Mouse (Mus musculus) embryo, embryonic 11.5 days (tissue): ENCODE measurements at regions not wholly inside any gene's neighbourhood (a gene's known extent, or its start where the extent isn't known, plus 50 kb on each side); places are given as distances from the start of the nearest gene placed in this dataset.

ENCODE experiments used
- DNase-seq: peaks from one replicate; pipeline ENCODE4 v3.0.0-alpha.2; 2012; ENCODE audit warnings: low read depth, low spot score

DNA sequence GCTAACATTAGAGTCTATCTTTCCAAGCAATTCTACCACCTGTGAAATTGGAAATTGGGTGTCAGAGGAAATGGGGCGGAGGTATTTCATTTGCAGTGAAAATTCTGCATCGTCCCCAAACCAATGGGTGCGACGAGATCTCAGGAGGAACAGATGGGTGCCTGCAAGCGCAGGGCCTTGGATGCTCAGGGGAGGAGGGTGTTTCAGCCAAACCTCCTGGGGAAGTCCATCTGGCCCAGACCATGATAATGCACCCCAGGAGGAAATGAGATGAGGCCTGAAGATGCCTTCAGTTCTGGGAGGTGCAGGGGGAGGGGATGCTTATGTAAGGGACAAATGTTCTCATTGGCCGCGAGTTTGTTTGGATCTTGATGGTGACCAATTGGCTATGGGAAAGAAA, 205.9 kb upstream of the Dynlrb2 start:
- DNase-seq, result no peak

DNA sequence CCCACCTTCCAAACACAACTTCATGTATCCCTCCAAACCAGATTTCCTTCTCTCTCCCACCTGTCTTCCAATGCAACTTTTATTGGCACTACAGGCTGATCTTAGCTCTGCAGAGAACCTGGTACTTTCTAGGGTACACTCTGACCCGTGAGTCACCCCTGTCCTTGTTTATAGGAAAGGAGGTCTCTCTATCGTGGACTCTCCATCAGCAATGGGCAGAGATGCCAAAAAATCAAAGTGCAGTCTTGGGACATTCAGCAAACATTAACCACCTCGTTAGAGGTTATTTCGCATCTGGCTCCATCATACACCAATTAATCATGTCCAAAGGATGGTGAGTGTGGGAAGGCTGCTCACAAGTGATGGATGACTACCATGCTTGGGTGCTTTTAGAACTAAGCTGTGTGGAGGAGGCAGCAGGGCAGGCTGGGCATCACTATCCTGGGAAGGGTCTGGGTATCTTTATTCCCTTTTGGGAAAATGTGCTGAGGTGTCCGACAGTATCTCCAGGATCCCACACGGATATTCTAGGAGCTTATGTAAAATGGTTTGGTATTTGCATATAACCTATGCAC, 214.0 kb upstream of the Dynlrb2 start:
- DNase-seq, result no peak

DNA sequence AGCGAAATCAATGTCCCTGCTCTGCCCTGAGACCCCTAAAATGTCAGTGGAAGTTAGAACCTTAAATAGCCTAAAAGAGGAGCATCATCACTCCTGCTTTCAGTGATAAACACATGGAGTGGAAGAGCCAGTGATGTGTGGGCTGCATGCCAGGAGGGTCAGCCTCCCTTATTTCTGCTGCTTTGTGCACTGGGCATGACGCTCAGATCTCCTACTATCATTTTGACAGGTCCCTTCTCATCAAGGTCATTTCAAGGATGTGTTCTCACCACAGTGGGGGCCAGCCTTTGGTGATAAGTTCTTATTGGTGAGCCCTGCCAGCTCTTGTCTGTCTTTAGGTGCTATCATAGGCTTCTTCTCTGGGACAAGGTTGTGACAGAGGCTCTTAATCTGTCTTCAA, 215.5 kb upstream of the Dynlrb2 start:
- DNase-seq, result no peak

DNA sequence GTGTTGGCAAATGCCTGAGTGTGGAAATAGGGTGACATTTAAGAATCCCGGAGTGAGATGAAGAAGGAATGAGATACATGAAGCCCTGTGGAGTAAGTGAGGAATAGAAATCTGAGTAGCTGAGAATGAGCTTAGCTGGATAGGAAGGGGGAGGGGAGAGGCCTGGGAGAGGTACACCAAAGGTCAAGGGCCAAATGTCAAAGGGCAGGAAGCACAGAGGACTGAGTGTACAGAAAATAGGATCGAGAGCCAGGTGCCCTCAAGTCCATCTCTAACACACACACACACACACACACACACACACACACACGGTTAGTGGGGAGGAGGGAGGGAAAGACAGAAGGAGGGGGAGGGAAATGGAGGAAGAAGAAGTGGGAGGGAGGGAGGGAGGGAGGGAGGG, 220.8 kb upstream of the Dynlrb2 start:
- DNase-seq, result no peak

DNA sequence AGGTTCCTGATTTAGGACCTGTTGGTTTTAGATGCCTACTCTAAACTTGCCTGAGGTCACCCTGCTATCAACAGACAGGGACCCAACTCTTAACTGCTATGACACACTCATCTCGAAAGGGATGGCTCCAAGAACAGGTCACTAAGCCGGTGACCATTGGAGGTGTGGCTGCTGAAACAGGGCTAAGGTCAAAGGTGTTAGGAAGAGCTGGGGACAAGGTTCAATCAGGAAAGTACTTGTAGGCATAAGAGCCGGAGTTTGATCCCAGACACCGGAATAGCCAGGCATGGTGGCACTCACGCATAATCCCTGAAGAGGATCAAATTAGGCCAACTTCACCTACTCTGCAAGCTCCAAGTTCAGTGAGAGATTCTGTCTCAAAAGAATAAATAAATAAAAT, 222.4 kb upstream of the Dynlrb2 start:
- no peak for DNase-seq

DNA sequence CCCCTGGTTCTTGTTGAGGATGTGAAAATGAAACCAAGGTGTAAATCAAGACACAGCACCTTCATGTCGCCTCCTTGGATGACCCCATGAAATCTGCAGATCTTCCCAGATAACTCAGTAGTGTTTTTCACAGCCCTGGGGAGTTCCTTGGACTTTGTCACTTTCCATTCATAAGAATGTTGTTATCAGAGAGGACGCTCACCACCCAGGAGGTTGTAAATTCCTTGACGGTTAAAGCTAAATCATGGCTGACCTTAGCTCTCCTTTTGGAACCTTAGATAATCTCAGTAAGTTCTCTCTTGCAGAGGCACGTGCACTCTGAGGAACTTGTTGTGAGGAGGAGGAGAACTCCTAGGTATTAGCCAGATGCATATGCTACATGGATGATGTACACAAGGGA, 229.8 kb upstream of the Dynlrb2 start:
- DNase-seq, result no peak

DNA sequence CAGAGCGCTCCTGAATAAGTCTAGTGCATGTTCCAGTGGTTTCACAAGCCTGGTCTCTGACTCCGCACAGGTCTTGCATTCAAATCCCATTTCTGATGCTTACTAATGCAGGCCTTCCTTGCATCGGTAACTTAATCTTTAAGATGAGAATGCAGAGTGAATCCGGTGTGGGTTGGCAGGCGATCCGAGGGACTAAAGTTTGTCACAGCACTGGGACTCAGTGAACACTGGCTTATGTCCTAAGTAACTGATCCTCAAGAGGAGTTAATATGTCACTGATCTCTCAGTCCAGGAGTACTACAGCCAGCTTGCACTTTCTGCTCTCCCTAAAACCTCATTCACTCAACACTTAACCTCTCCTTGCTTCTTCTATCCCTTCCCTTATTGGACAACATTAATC, 233.5 kb upstream of the Dynlrb2 start:
- no peak for DNase-seq

DNA sequence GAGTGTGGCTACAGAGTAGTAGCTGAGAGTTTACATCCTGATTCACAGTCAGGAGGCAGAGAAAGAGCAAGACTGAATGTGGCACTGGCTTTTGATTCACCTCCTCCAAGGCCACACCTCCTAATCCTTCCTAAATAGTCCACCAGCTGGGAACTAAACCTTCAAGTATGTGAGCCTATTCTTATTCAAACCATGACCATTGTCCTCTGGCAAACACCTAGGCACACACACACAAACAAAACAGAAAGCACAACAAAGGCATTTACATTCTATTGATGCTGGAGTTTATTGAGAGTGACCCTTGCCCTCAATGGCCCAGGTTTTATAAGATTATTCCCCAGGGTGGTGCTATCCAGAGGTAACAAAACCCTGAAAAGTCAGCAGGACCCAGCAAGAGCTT, 235.4 kb upstream of the Dynlrb2 start:
- DNase-seq, result no peak

DNA sequence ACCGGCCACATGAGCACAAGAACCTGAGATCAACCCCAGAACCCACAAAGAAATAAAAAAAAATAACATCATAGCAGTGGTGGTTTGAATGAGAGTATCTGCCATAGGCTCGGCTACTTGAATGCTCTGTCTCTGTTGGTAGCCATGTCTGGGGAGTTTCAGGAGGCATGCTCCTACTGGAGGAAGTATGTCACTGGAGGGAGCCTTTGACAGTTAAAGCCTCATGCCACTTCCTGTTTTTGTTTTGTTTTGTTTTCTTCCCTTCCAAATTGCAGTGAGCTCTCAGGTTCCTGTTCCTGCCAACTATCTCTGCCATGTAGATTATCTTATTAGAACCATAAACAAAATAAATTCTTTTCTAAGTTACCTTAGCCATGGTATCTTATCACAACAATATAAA, 236.1 kb upstream of the Dynlrb2 start:
- no peak for DNase-seq

DNA sequence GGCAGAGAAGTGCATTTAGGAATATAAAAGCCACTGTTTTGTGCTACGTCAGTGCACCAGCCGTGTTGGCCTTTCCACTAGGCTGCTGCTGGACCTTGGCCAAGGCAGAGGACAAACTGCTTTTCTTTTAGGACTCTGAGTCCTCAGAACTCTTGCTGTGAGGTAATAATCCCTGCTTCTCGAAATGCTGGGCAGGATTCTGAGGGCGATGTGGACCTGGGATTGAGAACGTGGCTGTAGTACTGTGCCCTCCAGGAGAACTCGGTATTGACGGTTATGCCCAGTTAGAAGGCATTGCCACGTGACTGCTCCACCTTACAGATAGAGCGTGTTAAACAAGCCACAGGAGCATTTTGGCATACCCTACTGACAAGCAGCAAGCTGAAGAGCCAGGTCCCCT, 236.6 kb upstream of the Dynlrb2 start:
- no peak for DNase-seq

DNA sequence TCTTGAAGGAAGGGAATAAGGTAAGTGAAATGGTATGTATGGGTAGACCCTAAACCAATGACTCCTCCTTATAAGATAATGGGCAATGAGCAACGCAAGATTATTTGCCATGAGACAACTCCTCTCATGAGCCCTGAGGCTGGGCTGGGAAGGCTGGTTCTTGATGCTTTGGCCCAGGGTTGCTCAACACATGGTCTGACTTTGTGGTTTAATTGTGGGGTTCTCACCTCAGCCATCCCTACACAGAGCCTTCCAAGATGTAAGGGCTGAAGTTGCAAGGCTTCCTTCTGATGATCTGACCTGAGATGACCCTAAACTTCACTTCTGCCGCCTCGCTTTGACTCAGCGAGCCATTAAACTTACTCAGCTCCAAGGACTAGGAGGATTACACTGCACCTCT, 237.8 kb upstream of the Dynlrb2 start:
- DNase-seq, result no peak

DNA sequence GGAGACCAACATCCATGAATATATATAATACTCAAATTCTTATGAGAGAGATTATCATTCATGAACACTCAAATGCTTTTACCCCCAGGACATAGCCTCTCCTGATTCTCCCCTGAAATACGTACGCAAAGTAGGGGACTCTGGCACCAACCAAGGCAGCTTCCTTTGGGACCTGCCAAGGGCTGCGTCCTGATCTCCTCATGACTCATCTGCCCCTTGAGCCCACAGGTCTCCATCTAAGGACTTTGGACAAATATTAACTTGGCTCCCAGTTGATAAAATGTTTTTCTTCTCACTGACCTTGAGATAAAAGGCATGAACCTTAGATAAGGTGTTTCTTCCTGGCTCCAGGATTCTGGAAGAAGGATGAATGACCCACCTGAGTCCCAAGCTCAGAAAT, 239.2 kb upstream of the Dynlrb2 start:
- DNase-seq, result no peak

DNA sequence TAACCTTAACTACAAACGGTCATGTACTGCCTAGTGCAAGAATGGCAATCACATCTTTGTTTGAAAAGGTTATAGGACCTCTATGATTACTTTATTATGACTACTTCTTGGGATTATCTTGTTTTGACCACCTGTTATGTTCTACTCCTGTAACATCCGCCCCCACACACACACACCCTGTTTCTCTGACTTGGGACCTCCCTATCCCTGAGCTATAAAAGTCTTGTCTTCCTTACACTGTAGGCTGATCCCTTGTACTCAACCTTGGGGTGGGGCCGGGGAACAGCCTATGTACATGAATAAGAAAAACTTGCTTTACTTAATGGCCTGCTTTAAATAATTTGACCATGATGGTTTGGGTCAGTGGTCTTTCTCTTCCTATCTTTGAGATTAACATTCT, 240.7 kb upstream of the Dynlrb2 start:
- no peak for DNase-seq

DNA sequence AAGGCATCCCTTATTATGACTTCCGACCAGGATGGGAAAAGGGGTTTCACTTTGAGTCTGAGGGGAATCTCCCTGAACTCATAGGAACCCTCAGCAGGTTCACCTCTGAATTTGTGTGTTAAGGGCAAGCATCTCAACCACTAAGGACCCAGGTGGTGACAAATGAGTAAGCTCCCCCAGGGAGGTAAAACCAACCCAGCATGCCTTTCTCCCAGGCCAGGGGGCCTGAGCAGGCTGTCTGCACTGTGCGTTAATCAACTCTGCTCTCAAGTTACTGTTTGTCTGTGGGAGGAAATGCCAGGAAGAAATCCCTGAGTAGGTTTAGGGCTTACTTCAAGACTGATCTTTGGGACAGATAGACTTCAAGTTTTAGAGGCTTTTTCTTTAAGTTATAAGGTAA, 243.5 kb upstream of the Dynlrb2 start:
- no peak for DNase-seq

DNA sequence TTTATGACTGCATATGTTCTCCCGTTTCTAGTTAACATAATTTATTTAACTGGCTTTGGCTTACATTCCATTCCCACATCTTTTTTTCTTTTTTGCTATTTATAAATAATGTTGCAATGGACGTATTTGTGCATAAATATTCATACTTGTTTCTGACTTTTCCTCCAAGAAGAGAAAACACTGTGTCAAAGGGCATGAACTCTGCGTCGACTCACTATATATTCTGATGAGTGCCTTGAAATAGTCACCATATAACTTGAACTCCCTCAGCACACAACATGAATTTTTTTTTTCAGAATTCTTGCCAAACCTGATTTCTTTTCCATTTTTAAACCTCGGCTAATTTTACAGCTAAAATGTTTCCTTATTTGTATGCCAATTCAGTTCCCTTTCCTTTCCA, 249.4 kb upstream of the Dynlrb2 start:
- no peak for DNase-seq

DNA sequence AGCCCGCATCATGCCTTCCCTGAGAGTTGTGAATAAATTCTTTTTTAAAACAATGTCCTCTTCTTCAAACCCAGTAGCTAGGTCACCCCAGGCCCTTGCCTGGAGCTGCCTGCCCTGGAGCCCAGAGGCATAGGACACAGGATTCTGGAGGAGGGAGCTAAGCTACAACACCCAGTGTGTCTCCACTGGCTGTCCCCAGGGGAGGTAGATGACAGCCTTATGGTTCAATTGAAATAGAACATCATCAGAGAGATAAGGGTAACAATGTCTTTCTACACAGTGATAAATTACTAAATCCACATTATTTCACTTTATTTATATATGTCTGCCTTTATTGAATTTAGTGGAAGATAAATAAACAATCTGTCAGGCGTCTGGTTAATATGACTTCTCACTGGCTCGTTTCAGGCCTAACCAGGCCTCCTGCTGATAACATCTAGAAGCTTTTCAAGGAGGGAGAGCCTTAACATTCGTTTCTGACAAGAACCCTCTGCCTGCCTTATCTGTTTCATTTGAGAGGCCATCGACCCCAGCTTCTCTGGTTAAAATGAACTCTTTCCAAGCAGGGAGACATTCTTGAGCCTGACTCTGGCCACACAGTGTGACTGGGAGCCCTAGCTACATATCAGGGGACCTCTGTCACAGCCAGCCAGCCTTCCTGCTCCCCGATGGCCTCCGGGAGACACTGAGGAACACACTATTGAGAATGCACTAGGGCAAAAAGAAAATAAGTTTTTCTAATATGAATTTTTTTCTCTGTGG, 252.1 kb upstream of the Dynlrb2 start:
- DNase-seq, result no peak

DNA sequence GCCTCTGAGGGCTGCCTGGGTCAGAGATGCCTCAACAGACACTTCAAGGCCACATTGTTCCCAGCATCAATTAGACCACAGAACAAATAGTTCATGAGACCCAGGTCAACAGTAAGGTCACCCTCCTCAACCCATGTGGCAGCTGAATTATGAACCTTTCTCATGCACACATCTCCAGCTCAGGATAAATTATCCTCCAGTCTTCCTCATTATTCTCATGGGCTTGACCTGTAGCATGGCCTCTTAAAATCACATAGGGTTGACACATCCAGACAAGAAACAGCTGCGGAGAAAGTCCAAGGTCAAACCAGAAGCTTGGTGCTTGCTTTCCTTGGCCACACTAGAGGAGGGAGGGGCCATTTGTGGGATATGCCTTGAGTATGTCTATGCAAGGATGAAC, 256.4 kb upstream of the Dynlrb2 start:
- DNase-seq, result no peak

DNA sequence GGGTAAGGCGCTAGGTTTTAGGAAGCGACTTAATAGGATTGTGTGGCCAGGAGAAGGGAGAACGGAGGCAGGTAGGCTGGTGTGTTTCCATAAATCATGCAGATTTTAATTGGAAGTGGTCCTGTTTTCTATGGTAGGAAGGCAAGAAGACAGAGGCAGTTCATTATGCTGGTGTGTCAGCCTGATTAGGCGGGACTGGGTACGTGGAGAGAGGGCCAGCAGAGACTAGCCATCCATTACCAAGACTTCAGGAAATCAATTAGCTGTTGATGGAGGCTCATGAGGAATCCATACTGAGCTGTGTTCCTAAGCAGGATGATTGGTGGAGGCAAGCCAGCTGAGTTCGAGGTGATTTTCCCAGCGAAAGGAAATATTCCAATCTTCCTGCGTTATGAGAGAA, 261.3 kb upstream of the Dynlrb2 start:
- no peak for DNase-seq

DNA sequence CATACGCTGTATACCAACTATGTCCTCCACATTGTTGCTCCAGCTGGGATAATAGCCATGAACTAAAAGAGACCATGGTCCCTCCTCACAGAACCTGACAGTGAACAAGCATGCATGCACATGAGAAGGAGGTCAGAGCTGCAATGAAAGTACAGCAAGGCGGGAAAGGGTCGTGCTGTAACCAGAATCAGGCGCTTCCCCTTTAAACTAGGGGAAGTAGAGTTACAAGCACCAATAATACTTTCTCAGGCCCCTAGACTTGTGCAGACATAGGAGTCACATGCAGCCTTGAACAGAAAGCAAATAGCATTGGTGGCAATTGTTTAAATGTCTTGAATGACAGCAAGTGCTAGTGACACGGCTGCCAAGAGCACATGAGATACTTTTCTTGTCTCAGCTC, 261.8 kb upstream of the Dynlrb2 start:
- DNase-seq, result no peak

DNA sequence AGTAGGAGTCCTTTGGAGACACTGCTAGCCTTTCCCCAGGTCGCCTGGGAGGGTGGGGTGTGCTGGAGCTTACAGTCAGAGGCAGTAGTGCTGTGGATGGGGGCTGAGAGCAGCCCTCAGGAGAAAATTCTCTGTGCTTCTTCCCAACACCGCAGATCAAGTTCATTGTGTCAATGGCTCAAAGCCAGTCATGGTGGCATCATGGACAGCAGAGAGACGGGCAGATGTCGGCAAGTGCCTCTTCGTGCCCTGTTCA, 262.9 kb upstream of the Dynlrb2 start:
- DNase-seq, result no peak

DNA sequence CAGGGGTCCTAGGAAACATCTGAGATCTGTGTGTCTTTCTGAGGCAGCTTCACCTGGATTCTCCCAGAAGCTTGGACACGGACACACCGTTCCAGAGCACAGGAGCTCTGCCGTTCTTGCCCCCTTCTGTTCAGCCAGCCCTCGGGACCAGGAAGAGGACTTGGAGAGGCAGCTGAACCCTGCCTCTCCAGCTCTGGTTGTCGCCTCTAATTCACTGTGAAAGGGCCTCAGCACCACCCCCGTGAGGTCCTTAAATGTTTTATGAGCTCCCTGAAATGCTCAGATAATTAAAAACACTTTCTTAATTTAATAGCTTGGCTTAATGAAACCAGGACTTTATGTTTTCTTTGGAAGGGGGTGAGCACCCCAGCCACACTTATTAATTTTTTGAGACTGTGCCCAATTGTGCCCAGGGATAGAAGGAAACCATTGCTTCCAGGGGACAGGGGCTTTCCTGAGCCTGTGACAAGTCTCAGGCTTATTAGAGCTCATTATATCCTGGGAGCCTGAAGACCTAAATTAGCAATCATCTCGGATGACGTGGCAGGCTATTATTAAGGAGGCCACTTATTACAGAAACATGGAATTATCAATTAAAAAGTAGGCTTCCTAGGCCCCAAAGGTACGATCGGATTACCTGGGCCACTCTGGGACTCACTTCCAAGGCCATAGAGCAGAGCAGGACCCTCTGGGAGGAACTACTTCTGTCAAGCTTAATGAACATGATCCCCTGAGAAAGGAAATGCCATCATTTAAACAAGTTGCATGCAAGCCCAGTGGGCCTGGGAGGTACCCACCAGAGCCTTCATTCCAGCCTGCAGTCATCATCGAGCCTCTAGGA, 263.4 kb upstream of the Dynlrb2 start:
- DNase-seq, result no peak

DNA sequence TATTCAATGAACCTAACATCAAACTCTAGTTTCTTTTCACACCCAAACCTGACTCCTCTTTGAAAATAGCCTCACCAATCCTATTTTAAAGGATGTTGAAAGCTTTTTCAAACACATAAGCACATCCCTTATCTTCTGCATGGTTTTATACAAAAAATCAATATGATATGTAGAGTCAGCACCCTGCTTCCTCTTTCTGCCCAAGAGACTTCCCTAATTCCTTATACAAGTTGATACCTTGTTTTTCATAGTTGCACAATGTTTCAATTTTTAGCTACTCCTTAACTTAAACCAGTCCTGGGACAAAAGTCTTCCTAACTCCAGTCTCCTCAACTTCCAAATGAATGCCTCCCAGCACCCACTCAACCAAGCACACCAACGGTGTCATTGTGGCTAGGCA, 266.1 kb upstream of the Dynlrb2 start:
- no peak for DNase-seq

DNA sequence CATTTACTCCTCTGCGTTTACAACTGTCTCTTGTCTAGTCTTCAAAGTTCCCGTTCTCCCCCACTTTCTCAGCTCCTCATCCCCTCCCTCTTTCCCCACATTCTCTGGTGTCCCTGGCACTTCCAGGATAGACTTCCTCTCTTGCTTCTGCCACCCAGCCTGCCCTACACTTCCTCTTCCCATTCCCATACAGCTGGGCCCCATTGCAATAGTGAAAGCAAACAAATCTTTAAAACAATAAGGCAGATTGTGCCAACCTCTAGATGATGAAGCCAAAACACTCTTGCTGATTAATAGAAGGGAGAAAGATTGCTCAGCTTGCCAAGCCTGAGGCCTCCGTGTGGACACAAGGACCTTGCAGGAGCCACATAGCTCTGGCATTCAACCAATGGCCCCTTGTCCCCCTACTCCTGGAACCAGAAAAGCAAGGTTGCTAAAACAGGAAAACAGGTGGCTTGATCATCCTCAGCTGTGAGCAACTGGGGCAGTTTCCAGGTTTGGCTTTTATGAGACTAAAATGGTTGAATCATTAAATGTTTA, 267.1 kb upstream of the Dynlrb2 start:
- DNase-seq, result no peak
